Mouse (Mus musculus): ENCODE results near the gene Hdac2. TPM values are rescaled to one million over a fixed set of nuclear protein-coding genes. Genes with fewer than 3 reads are reported as not detected.

The Hdac2 gene
- polyA plus RNA-seq, 1 experiment = 11.4 TPM

GRCm38 (mm10) chr10:36964406-36964805, 9.9 kb upstream of the Hdac2 start:
- Histone ChIP-seq H3K27ac (ENCODE audit: insufficient read depth, low read depth, low read length) (no peak overlapping the region), H3K4me1 (ENCODE audit: control insufficient read depth, insufficient read depth, low read length) (no peaks in the 10 kb centered on the region), H3K36me3 (ENCODE audit: control insufficient read depth, insufficient read depth, low read length) (no peaks in the 10 kb centered on the region), H3K27me3 (replicated peaks; ENCODE audit: control insufficient read depth, insufficient read depth, low read length) (no peaks in the 10 kb centered on the region), H3K4me3 (ENCODE audit: insufficient read depth, low read depth, low read length) (no peak overlapping the region)
- 55% methylated on average over 2 of the region's 2 CpGs for WGBS
- no peak for DNase-seq
- no peak for TF ChIP-seq CTCF (conservative IDR thresholded peaks at IDR 0.05; ENCODE audit: insufficient read depth, insufficient read length, low read depth, low read length)
- TF ChIP-seq POLR2A (IDR thresholded peaks at IDR 0.05; ENCODE audit: low read depth, low read length) = no peak

GRCm38 (mm10) chr10:36974676-36975520, 554 bp downstream of the Hdac2 start:
- Histone ChIP-seq H3K4me3 (ENCODE audit: insufficient read depth, low read depth, low read length) (peak overlapping the region; percentile 87), H3K27ac (ENCODE audit: insufficient read depth, low read depth, low read length) (peak overlapping the region; percentile 95), H3K36me3 (ENCODE audit: control insufficient read depth, insufficient read depth, low read length) (no peaks in the 10 kb centered on the region), H3K4me1 (ENCODE audit: control insufficient read depth, insufficient read depth, low read length) (peaks cover 10% of the 10 kb centered on the region; the same call in 1 of the 2 replicates), H3K27me3 (replicated peaks; ENCODE audit: control insufficient read depth, insufficient read depth, low read length) (no peaks in the 10 kb centered on the region)
- no peak for TF ChIP-seq POLR2A (IDR thresholded peaks at IDR 0.05; ENCODE audit: low read depth, low read length)
- TF ChIP-seq CTCF (conservative IDR thresholded peaks at IDR 0.05; ENCODE audit: insufficient read depth, insufficient read length, low read depth, low read length) = no peak
- DNase-seq = peak; percentile 68
- under 1% methylated on average over 63 of the region's 63 CpGs for WGBS

GRCm38 (mm10) chr10:36981866-36982265, 7.5 kb downstream of the Hdac2 start:
- Histone ChIP-seq H3K4me3 (ENCODE audit: insufficient read depth, low read depth, low read length) (no peak overlapping the region), H3K27me3 (replicated peaks; ENCODE audit: control insufficient read depth, insufficient read depth, low read length) (no peaks in the 10 kb centered on the region), H3K27ac (ENCODE audit: insufficient read depth, low read depth, low read length) (no peak overlapping the region), H3K4me1 (ENCODE audit: control insufficient read depth, insufficient read depth, low read length) (no peaks in the 10 kb centered on the region; the same call in 1 of the 2 replicates), H3K36me3 (ENCODE audit: control insufficient read depth, insufficient read depth, low read length) (no peaks in the 10 kb centered on the region)
- DNase-seq = no peak
- WGBS = 97% methylated on average over 4 of the region's 4 CpGs
- TF ChIP-seq POLR2A (IDR thresholded peaks at IDR 0.05; ENCODE audit: low read depth, low read length) (no peak), CTCF (conservative IDR thresholded peaks at IDR 0.05; ENCODE audit: insufficient read depth, insufficient read length, low read depth, low read length) (no peak)

- Histone ChIP-seq H3K4me1 (ENCODE audit: control insufficient read depth, insufficient read depth, low read length) (no peaks in the 10 kb centered on the region), H3K36me3 (ENCODE audit: control insufficient read depth, insufficient read depth, low read length) (peaks cover 13% of the 10 kb centered on the region), H3K4me3 (ENCODE audit: insufficient read depth, low read depth, low read length) (no peak overlapping the region), H3K27me3 (replicated peaks; ENCODE audit: control insufficient read depth, insufficient read depth, low read length) (no peaks in the 10 kb centered on the region), H3K27ac (ENCODE audit: insufficient read depth, low read depth, low read length) (no peak overlapping the region)
- no peak for DNase-seq
- 98% methylated on average over 2 of the region's 2 CpGs for WGBS
- TF ChIP-seq CTCF (conservative IDR thresholded peaks at IDR 0.05; ENCODE audit: insufficient read depth, insufficient read length, low read depth, low read length) (no peak), POLR2A (IDR thresholded peaks at IDR 0.05; ENCODE audit: low read depth, low read length) (no peak)
Observed at GRCm38 (mm10) chr10:36992149-36992548, 17.8 kb downstream of the Hdac2 start.

- no peaks in the 10 kb centered on the region for H3K4me1 ChIP-seq (ENCODE audit: control insufficient read depth, insufficient read depth, low read length)
- TF ChIP-seq CTCF (conservative IDR thresholded peaks at IDR 0.05; ENCODE audit: insufficient read depth, insufficient read length, low read depth, low read length) (no peak), POLR2A (IDR thresholded peaks at IDR 0.05; ENCODE audit: low read depth, low read length) (no peak)
- H3K36me3 ChIP-seq (ENCODE audit: control insufficient read depth, insufficient read depth, low read length) = peaks cover 9% of the 10 kb centered on the region
- no peaks in the 10 kb centered on the region for H3K27me3 ChIP-seq (replicated peaks; ENCODE audit: control insufficient read depth, insufficient read depth, low read length)
- 93% methylated on average over 2 of the region's 2 CpGs for WGBS
- H3K4me3 ChIP-seq (ENCODE audit: insufficient read depth, low read depth, low read length) = no peak overlapping the region
- DNase-seq = no peak
- no peak overlapping the region for H3K27ac ChIP-seq (ENCODE audit: insufficient read depth, low read depth, low read length)
Observed at GRCm38 (mm10) chr10:37000839-37001238, 26.5 kb downstream of the Hdac2 start.

GRCm38 (mm10) chr10:37014274-37015107, 40.1 kb downstream of the Hdac2 start:
- Histone ChIP-seq H3K27ac (ENCODE audit: insufficient read depth, low read depth, low read length) (no peak overlapping the region), H3K36me3 (ENCODE audit: control insufficient read depth, insufficient read depth, low read length) (no peaks in the 10 kb centered on the region), H3K4me3 (ENCODE audit: insufficient read depth, low read depth, low read length) (no peak overlapping the region), H3K27me3 (replicated peaks; ENCODE audit: control insufficient read depth, insufficient read depth, low read length) (no peaks in the 10 kb centered on the region), H3K4me1 (ENCODE audit: control insufficient read depth, insufficient read depth, low read length) (no peaks in the 10 kb centered on the region)
- DNase-seq = peak; percentile 72
- WGBS = 53% methylated on average over 8 of the region's 8 CpGs
- peak; percentile 35; the same call in 1 of the 2 replicates for TF ChIP-seq CTCF (conservative IDR thresholded peaks at IDR 0.05; ENCODE audit: insufficient read depth, insufficient read length, low read depth, low read length)
- TF ChIP-seq POLR2A (IDR thresholded peaks at IDR 0.05; ENCODE audit: low read depth, low read length) = no peak

- Histone ChIP-seq H3K36me3 (ENCODE audit: control insufficient read depth, insufficient read depth, low read length) (no peaks in the 10 kb centered on the region), H3K27me3 (replicated peaks; ENCODE audit: control insufficient read depth, insufficient read depth, low read length) (no peaks in the 10 kb centered on the region), H3K4me3 (ENCODE audit: insufficient read depth, low read depth, low read length) (no peak overlapping the region), H3K4me1 (ENCODE audit: control insufficient read depth, insufficient read depth, low read length) (no peaks in the 10 kb centered on the region), H3K27ac (ENCODE audit: insufficient read depth, low read depth, low read length) (no peak overlapping the region)
- WGBS = 46% methylated on average over 2 of the region's 2 CpGs
- TF ChIP-seq CTCF (conservative IDR thresholded peaks at IDR 0.05; ENCODE audit: insufficient read depth, insufficient read length, low read depth, low read length) (no peak), POLR2A (IDR thresholded peaks at IDR 0.05; ENCODE audit: low read depth, low read length) (no peak)
- no peak for DNase-seq
Observed at GRCm38 (mm10) chr10:37015729-37016128, 41.4 kb downstream of the Hdac2 start.

Data from kidney, adult 2 months (tissue).